Mouse (Mus musculus) layer of hippocampus, postnatal 36 days (tissue): ENCODE data around the gene 2410137M14Rik. TPM values are rescaled to one million over a fixed set of nuclear protein-coding genes. Genes with fewer than 3 reads are reported as not detected.
A peak's percentile ranks its signal among the peaks of the same experiment; 100 is the strongest.

Experiments
- DNase-seq, 2 experiments: peaks; one replicate each; pipeline ENCODE4 v3.0.0; 2022
- total RNA-seq, 2 experiments: library from RNA; stranded (reverse); gene quantifications; 2 replicates each; pipeline ENCODE4 v1.2.3; 2021

2410137M14Rik gene
- total RNA-seq, 2 experiments from 2014 or later, result not detected

DNA sequence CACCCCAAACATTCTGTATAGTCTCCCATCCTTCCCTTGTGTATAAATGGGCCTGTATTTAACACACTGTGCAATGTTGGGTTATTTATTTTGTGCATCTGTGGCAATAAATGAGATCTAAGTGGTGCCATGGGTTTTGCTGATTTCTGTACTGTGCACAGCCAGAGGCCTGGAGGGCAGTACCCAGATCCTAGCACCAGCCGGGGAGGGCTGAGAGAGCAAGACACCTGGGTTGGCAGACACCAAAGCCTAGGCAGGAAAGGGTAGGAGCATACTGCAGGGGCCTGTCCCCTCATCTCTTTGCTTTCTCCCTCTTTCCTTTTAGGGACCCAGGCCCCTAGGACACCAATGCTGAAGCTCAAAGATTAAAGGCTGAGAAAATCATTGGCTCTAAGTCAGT is 32.8 kb downstream of the 2410137M14Rik start:
- no peak for DNase-seq

DNA sequence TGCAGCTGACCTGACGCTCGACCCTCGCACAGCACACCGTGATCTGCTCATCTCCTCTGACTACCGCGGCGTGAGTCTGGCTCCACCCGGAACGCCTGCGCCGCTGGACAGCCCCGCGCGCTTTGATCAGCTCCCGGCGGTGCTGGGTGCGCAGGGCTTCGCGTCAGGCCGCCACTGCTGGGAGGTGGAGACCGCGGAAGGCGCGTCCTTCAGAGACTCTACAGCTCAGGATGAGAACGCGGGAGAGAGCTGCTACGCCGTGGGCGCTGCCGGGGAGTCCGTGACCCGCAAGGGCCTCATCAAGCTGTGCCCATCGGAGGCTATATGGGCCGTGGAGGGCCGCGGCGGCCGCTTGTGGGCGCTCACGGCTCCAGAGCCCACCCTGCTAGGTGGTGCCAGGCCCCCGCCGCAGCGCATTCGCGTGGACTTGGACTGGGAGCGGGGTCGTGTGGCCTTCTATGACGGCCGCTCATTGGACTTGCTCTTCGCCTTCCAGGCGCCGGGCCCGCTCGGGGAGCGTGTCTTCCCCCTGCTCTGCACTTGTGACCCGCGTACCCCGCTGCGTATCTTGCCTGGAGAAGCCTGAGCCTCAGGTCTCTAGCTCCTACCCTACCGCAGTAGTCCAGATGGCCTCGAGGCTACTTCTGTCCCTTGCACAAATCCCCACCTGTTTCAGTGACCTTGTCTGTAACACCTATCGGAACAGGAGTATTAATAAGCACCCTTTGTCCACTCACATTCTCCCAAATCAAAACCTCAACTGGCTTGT is 33.8 kb downstream of the 2410137M14Rik start:
- peak; percentile 55 to 70 for DNase-seq

DNA sequence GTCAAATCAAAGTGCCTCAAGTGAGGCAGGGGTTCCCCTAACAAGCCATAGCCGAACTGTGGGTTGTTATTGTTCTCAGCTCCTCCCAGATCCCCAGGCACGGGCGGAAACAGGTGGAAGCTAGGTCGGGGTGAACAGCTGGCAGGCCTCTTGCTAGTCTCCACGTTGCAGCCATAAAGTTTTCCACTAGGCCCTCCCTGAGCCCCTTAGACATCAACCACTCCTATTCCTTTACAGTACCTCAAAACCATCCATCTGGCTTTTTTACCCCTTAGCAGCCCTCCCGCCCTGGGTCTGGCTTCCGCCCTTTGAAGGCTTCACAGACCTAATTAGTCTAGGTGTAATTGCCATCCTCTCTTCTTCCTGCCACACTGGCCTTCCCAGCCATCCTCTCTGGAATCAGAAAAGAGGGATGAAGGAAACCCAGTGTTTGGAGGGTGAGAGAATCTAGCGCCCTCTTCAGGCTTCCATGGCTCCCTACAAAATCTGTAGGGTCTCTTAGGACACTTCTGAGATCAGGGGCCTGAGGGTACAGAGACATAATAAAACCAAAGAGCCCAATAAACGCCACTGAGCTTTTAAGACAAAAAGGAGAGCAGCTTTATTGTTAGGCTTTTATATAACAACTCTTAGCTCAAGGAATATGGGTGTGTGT is 36.8 kb downstream of the 2410137M14Rik start:
- no peak for DNase-seq

DNA sequence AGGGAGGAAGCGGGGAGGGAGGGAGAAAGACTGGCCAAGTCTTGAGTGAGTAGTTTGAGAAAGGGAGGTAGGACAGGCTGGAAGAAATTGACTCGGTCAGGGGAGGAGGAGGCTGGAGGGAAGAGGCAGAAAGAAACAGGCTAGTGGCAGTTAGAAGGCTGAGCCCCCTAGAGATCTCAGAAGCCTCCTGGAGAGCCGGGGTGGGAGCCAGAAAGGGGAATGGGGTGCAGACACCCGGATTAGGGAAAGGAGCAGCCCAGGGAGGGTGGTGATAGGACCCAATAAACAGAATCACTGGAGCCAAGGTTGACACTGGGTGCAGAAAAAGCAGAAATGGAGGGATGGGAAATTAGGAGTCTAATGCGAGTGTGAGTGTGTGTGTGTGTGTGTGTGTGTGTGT is 37.3 kb downstream of the 2410137M14Rik start:
- DNase-seq, result no peak

DNA sequence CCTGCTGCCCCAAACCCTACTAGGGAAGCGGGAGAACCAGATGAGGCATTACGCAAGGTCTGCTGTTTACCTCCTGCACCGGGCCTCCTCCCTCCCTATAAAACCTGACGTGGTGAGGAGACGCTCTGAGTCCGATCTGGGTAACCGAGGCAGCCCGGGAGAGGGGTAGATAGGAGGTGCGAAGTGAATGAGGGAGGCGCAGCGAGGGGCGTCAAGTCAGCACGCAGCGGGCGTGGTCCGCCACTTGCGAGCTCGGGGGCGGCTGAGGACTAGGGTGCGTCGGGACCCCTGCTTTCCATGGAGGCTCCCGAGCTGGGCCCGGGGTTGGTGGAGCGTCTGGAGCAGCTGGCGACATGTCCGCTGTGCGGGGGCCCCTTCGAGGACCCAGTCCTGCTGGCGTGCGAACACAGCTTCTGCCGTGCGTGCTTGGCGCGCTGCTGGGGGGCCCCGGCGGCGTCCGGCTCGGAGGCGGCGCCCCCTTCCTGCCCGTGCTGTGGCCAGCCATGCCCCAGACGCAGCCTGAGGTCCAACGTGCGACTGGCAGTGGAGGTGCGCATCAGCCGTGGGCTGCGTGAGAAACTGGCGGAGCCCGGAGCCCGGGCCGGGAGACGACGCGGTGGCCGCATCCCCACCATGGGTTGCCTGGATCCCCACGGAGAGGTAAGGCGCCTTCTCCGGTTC is 38.1 kb downstream of the 2410137M14Rik start, which contains the start of gene Rnf39:
Rnf39 (plus strand) TSS at position 128 of the 681 bp plus-strand sequence.
- no peak for DNase-seq

DNA sequence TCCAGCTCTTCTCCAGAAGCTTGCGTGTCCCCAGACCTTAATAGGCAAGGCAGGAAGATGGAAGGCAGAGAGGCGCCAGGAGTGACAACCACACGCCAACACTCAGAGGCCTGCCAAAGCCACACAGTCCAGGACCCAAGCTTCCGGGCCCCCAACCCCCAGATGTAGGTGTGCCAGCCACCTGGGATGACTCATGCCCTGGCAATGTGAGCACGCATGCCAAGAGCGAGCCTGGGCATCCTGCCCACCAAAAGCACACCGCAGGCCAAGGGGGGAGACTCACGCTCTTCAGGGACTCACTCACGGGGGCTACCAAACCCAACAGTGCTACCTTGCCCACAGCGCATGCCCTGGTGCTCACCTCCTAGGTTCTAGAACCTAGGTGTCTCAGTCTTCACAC is 38.6 kb downstream of the 2410137M14Rik start:
- DNase-seq, result peak in 1 of 2 experiments; percentile 41

DNA sequence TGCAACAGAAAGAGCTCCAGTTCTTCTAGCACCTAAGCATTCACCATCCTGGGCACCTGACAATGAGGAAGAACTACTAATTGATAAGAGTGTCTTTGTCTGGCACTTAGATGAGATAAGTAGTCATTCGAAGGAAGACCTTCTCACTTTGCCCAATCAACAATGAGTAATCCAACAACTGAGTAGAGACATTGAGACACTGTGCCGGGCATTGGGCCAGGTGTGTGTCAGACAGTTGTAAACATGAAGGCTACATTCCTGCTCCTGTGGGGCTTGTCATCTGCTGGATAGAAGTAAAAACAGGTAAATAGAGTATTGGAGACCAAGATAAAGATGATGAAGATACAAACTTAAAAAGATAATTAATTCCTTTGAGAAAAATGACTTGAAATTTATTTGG is 43.0 kb downstream of the 2410137M14Rik start:
- DNase-seq, result no peak

DNA sequence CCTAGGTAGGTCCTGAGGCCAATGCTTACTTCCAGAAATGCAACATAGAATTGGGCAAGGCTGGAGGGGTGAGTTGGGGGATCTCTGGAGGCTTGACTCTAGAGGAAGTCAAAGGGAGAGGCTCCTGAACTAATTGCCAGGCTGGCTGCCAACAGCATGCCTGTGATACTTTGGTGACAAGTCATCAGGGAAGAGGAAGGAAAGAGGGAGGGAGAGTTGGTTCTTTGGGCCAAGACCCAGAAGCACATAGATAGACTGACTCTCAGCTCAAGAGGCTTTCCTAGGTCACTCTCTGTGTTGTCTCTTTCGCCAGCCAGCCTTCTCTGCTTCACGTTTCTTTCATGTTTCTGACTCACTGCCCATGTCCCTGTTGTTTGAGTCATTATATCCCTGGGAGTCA is 49.2 kb downstream of the 2410137M14Rik start:
- no peak for DNase-seq

DNA sequence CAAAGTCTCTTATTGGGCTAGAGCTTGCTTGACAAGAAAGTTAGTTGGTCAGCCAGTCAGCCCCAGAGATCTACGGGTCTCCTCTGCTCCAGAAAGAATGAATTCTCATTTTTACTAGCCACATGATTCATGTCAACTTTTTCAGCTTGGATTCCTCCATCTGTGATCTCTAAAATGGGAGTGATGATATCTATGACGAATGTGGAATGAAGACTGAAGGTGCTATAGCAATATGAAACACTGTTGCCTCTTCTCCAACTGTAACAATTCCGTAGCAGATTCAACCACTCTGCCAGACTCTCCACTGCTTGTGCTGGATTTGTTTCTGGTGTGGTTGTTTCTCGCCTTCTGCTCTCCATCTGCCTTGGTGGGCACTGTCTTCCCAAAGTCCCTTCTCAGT is 49.9 kb downstream of the 2410137M14Rik start:
- no peak for DNase-seq

DNA sequence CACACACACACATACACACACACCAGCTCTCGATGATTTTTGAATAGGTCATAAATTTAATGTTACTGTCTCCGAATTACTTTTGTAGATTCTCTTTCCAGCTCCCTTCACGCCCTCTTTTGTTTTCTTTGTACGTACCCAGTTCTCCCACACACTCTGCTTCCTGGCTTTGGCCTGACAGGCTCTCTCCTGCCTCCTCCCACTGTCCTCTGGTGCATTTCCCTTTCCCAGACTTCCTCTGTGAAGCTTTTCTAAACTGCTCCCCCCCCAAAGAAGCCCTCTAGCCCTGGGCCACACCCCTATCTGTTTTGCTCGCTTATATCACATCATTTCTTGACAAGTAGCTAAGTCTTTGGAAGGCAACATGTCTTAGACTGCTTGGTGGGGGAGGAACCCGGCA is 50.8 kb downstream of the 2410137M14Rik start:
- DNase-seq, result no peak

DNA sequence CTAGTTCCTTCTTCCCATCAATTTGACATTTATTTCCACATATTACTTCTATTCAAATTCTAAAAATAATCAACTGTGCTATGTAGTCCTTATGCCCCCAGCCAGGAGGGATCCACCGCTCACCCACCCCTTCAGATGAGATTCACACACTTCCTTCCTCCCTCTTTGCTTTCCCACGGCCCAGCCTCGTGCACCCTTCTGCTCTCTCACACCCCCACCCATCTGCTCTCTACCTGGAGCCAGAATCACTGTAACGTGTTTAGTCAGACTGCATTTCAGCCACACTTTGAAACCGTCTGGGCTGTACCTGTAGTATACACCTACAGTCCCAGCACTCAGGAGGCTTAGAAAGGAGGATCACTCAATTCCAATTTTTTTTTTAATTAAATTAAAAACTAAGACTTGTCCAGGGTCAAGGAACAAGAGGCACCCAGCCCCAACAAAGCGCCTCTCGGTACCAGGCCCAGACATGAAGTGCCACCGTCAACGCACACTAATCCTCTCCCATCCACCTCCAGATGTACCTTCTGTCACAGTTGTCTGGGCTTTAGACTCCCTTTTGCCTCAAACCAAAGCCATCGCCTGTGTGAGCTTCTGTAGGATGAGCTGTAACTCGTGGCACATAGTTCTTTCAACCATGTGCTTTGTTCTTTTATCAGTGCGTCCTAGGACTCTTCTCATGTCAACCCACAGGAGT is 51.7 kb downstream of the 2410137M14Rik start:
- no peak for DNase-seq

Other genes starting within 250 kb of the 2410137M14Rik start
- gene H2-M10.5, start 208.3 kb downstream of the 2410137M14Rik start, total RNA-seq, result not detected
- not detected for gene H2-M10.6, start 169.1 kb downstream of the 2410137M14Rik start, total RNA-seq
- 10 to 100 TPM; 15.9 to 20.3 TPM for gene Trim26, start 144.1 kb downstream of the 2410137M14Rik start, total RNA-seq
- gene Trim15, start 114.0 kb downstream of the 2410137M14Rik start, total RNA-seq, result not detected
- not detected for gene Trim10, start 111.7 kb downstream of the 2410137M14Rik start, total RNA-seq
- gene Trim40, start 91.1 kb downstream of the 2410137M14Rik start, total RNA-seq, result not detected
- gene Trim31, start 83.1 kb downstream of the 2410137M14Rik start, total RNA-seq, result not detected
- gene Rnf39, start 38.3 kb downstream of the 2410137M14Rik start, total RNA-seq, result 1 to 10 TPM; 4.4 to 7.3 TPM
- gene Ppp1r11, start 29.5 kb downstream of the 2410137M14Rik start, total RNA-seq, result 100 to 1,000 TPM; 132 to 138 TPM
- 10 to 100 TPM; 37.6 to 41.3 TPM for gene Znrd1, start 22.7 kb downstream of the 2410137M14Rik start, total RNA-seq
- gene Znrd1as, start 22.6 kb downstream of the 2410137M14Rik start, total RNA-seq, result 1 to 10 TPM; 6.1 to 8.8 TPM
- gene H2-M5, start 8.3 kb upstream of the 2410137M14Rik start, total RNA-seq, result 1 to 10 TPM in 1 of 2 experiments, under 1 TPM in 1; 1.00 to 1.1 TPM
- gene Zfp57, start 19.9 kb upstream of the 2410137M14Rik start, total RNA-seq, result 10 to 100 TPM; 15.9 to 18.1 TPM
- 10 to 100 TPM; 67.6 to 72.6 TPM for gene Mog, start 42.2 kb upstream of the 2410137M14Rik start, total RNA-seq
- gene Gabbr1, start 64.7 kb upstream of the 2410137M14Rik start, total RNA-seq, result 100 to 1,000 TPM; 688 to 703 TPM
- gene Olfr90, start 107.3 kb upstream of the 2410137M14Rik start, total RNA-seq, result not detected
- not detected for gene Olfr91, start 117.0 kb upstream of the 2410137M14Rik start, total RNA-seq
- not detected for gene Olfr92, start 138.9 kb upstream of the 2410137M14Rik start, total RNA-seq
- gene Olfr93, start 180.3 kb upstream of the 2410137M14Rik start, total RNA-seq, result not detected
- gene Ubd, start 212.7 kb upstream of the 2410137M14Rik start, total RNA-seq, result not detected
- gene Olfr94, start 219.8 kb upstream of the 2410137M14Rik start, total RNA-seq, result not detected
- not detected for gene Olfr95, start 231.9 kb upstream of the 2410137M14Rik start, total RNA-seq
- gene Olfr96, start 238.9 kb upstream of the 2410137M14Rik start, total RNA-seq, result not detected